Comparison of ENCODE assay signal across 17 mouse cellular contexts in the genomic region with DNA sequence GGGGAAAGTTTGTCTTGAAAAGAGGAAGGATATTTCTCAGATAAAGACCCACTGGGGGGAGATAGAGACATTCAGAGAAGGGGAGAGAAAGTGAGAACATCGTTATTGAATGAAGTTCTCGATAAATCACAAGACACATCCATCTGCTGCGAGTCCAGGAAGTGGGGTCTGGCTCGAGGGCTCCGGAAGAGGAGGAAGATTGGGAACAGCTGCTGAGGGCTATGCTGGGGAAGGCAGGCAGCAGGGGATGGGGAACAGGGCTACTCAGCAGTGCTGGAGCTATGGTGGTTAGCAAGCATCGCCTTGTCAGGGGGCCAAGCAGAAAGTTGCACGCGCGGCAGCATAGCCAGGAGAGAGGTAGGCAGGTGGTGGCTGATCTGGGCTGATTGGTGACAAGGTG.
A peak's percentile ranks its signal among the peaks of the same experiment; 100 is the strongest.
DNase-seq lines count a peak whose midpoint lies in the region; ATAC-seq and TF ChIP-seq lines count a peak whose summit lies in the region.
"Had no signal": no experiment of that assay in that cellular context is flagged by ENCODE, and none has a peak within 500 bp of the region (broad histone marks: within the 10 kb centered on the region; RNA-seq: fewer than 3 reads in every experiment).

No protein-coding gene starts in this region.

- peak; percentile 87 for ATAC-seq in lung, embryonic 15.5 days (ENCODE audit: borderline replicate concordance, extremely low read depth, low FRiP score, low TSS enrichment)
- peak; percentile 54; the same call in 1 of the 2 replicates for ATAC-seq in kidney, embryonic 15.5 days (replicated peaks; ENCODE audit: low FRiP score)
- ATAC-seq in limb, embryonic 13.5 days (ENCODE audit: low FRiP score, low read depth), result peak; percentile 51; the same call in 1 of the 2 replicates
- ATAC-seq: forebrain, postnatal 0 days had no signal

- 0 out of 2 replicates have a peak overlapping the region, but pooled peaks have one; percentile 19 for H3K27ac ChIP-seq in lung, embryonic 15.5 days
- no peak overlapping the region for H3K27ac ChIP-seq in kidney, embryonic 15.5 days
- H3K27ac ChIP-seq in limb, embryonic 13.5 days, result no peak overlapping the region
- H3K27ac ChIP-seq: liver, embryonic 14.5 days; neural tube, embryonic 12.5 days had no signal

- H3K9me3 ChIP-seq in lung, embryonic 15.5 days, result no peaks in the 10 kb centered on the region
- H3K9me3 ChIP-seq in kidney, embryonic 15.5 days (replicated peaks), result no peaks in the 10 kb centered on the region
- no peaks in the 10 kb centered on the region for H3K9me3 ChIP-seq in limb, embryonic 13.5 days
- H3K9me3 ChIP-seq: neural tube, embryonic 12.5 days had no signal

- TF ChIP-seq CTCF in lung, adult 2 months (IDR thresholded peaks at IDR 0.05; ENCODE audit: insufficient read depth, low read length), result no peak

- no peaks in the 10 kb centered on the region for H3K27me3 ChIP-seq in lung, embryonic 15.5 days
- no peaks in the 10 kb centered on the region for H3K27me3 ChIP-seq in kidney, embryonic 15.5 days
- H3K27me3 ChIP-seq in limb, embryonic 13.5 days, result peaks cover 23% of the 10 kb centered on the region; the same call in 1 of the 2 replicates
- H3K27me3 ChIP-seq: neural tube, embryonic 12.5 days had no signal

- TF ChIP-seq POLR2A in lung, adult 2 months (IDR thresholded peaks at IDR 0.05; ENCODE audit: borderline replicate concordance, extremely low read depth, low read depth, low read length), result no peak

- H3K4me3 ChIP-seq in lung, embryonic 15.5 days, result no peak overlapping the region
- H3K4me3 ChIP-seq in lung, adult 2 months (replicated peaks; ENCODE audit: extremely low read depth, low read depth, low read length), result no peak overlapping the region
- no peak overlapping the region for H3K4me3 ChIP-seq in kidney, embryonic 15.5 days (replicated peaks)
- H3K4me3 ChIP-seq in limb, embryonic 13.5 days, result no peak overlapping the region
- H3K4me3 ChIP-seq: neural tube, embryonic 12.5 days had no signal

- DNase-seq in embryo, embryonic 10 days (ENCODE audit: low spot score), result peak; percentile 21
- no peak for DNase-seq in embryo, embryonic 9.5 days (ENCODE audit: extremely low spot score)
- DNase-seq in lung, adult 2 months, result no peak
- DNase-seq in ovary, postnatal 14 days (ENCODE audit: low spot score), result no peak
- DNase-seq in ovary, postnatal 36 days (ENCODE audit: low spot score), result no peak
- DNase-seq: adrenal gland, adult 8-10 months; cerebellum, adult 9-11 months; forebrain, postnatal 0 days; gastrocnemius, postnatal 25 days; midbrain, embryonic 14.5 days; retina, postnatal 1 day; thymus, adult 2 months had no signal

- peaks cover 16% of the 10 kb centered on the region for H3K4me1 ChIP-seq in lung, embryonic 15.5 days
- no peaks in the 10 kb centered on the region; the same call in 1 of the 2 replicates for H3K4me1 ChIP-seq in lung, adult 2 months (ENCODE audit: control insufficient read depth, insufficient read depth, low read length)
- peaks cover 23% of the 10 kb centered on the region for H3K4me1 ChIP-seq in kidney, embryonic 15.5 days
- peaks cover 20% of the 10 kb centered on the region for H3K4me1 ChIP-seq in limb, embryonic 13.5 days
- H3K4me1 ChIP-seq: neural tube, embryonic 12.5 days had no signal

- no peak overlapping the region for H3K9ac ChIP-seq in lung, embryonic 15.5 days
- no peak overlapping the region for H3K9ac ChIP-seq in kidney, embryonic 15.5 days
- H3K9ac ChIP-seq in limb, embryonic 13.5 days, result no peak overlapping the region
- H3K9ac ChIP-seq: forebrain, postnatal 0 days; liver, embryonic 14.5 days; neural tube, embryonic 12.5 days had no signal

- no peak overlapping the region for H3K4me2 ChIP-seq in lung, embryonic 15.5 days
- H3K4me2 ChIP-seq in kidney, embryonic 15.5 days, result no peak overlapping the region
- H3K4me2 ChIP-seq in limb, embryonic 13.5 days (replicated peaks), result peak overlapping the region; percentile 17; the same call in 1 of the 2 replicates
- H3K4me2 ChIP-seq: neural tube, embryonic 12.5 days had no signal

- 31% methylated on average over 9 of the region's 9 CpGs for WGBS in lung, embryonic 15.5 days
- 37% methylated on average over 9 of the region's 9 CpGs for WGBS in lung, adult 2 months
- WGBS in kidney, embryonic 15.5 days, result 47% methylated on average over 9 of the region's 9 CpGs
- WGBS in limb, embryonic 13.5 days, result 19% methylated on average over 9 of the region's 9 CpGs

- H3K36me3 ChIP-seq in lung, embryonic 15.5 days, result no peaks in the 10 kb centered on the region
- H3K36me3 ChIP-seq in kidney, embryonic 15.5 days, result no peaks in the 10 kb centered on the region
- H3K36me3 ChIP-seq in limb, embryonic 13.5 days, result no peaks in the 10 kb centered on the region
- H3K36me3 ChIP-seq: neural tube, embryonic 12.5 days had no signal
